Mouse (Mus musculus): ENCODE data around the gene Timm9.
A peak's percentile ranks its signal among the peaks of the same experiment; 100 is the strongest.

The Timm9 gene

GRCm38 (mm10) chr12:71136130-71136973 is at the start of gene Timm9, which contains the start of gene 2700049A03Rik:
Timm9 (minus strand) TSS chr12:71136684.
2700049A03Rik (plus strand) TSS chr12:71136848.
- peak; percentile 98 for DNase-seq

- peak; percentile 15 for DNase-seq
These were observed 47.9 kb upstream of the Timm9 start for GRCm38 (mm10) chr12:71184396-71184795.

- no peak for DNase-seq
These were observed 47.3 kb upstream of the Timm9 start for GRCm38 (mm10) chr12:71183736-71184135.

- no peak for DNase-seq
These were observed 33.4 kb upstream of the Timm9 start for GRCm38 (mm10) chr12:71169911-71170310.

GRCm38 (mm10) chr12:71164410-71164809 is 27.9 kb upstream of the Timm9 start:
- DNase-seq: peak; percentile 29

GRCm38 (mm10) chr12:71157974-71158373 is 21.5 kb upstream of the Timm9 start:
- DNase-seq: no peak

- peak; percentile 53 for DNase-seq
These were observed 18.5 kb upstream of the Timm9 start for GRCm38 (mm10) chr12:71154979-71155378.

GRCm38 (mm10) chr12:71150167-71150566 is 13.7 kb upstream of the Timm9 start:
- DNase-seq: no peak

- no peak for DNase-seq
These were observed 13.0 kb upstream of the Timm9 start for GRCm38 (mm10) chr12:71149456-71149855.

- DNase-seq: no peak
These were observed 12.3 kb upstream of the Timm9 start for GRCm38 (mm10) chr12:71148801-71149200.

- DNase-seq: no peak
These were observed 11.2 kb upstream of the Timm9 start for GRCm38 (mm10) chr12:71147641-71148040.

- no peak for DNase-seq
These were observed 4.7 kb upstream of the Timm9 start for GRCm38 (mm10) chr12:71141189-71141588.

- no peak for DNase-seq
These were observed 2.9 kb upstream of the Timm9 start for GRCm38 (mm10) chr12:71139258-71139828.

GRCm38 (mm10) chr12:71137686-71138085 is 1.2 kb upstream of the Timm9 start:
- no peak for DNase-seq

- DNase-seq: peak; percentile 98
These were observed 549 bp upstream of the Timm9 start for GRCm38 (mm10) chr12:71136974-71137491.

GRCm38 (mm10) chr12:71135581-71135980 is 903 bp downstream of the Timm9 start:
- peak; percentile 64 for DNase-seq

GRCm38 (mm10) chr12:71123286-71123685 is 13.2 kb downstream of the Timm9 start:
- no peak for DNase-seq

GRCm38 (mm10) chr12:71122731-71123130 is 13.8 kb downstream of the Timm9 start:
- DNase-seq: no peak

- no peak for DNase-seq
These were observed 20.1 kb downstream of the Timm9 start for GRCm38 (mm10) chr12:71116411-71116810.

GRCm38 (mm10) chr12:71113675-71114288 is 22.7 kb downstream of the Timm9 start:
- DNase-seq: peak; percentile 91

GRCm38 (mm10) chr12:71113074-71113473 is 23.4 kb downstream of the Timm9 start:
- no peak for DNase-seq

GRCm38 (mm10) chr12:71111331-71111730 is 25.2 kb downstream of the Timm9 start, which contains the start of gene Tomm20l:
Tomm20l (plus strand) TSS chr12:71111428.
- DNase-seq: peak; percentile 92

GRCm38 (mm10) chr12:71107216-71107771 is 29.2 kb downstream of the Timm9 start:
- DNase-seq: no peak
